Mouse (Mus musculus) heart, embryonic 14.5 days (tissue): ENCODE results near the gene Wbp2. TPM values are rescaled to one million over a fixed set of nuclear protein-coding genes. Genes with fewer than 3 reads are reported as not detected.

Source experiments
- ATAC-seq: fragments of 200-750 bp; cut with Nextera tagmentation; 2 replicates; pipeline ENCODE4 v1.8.0; 2017; ENCODE audit warnings: low read depth, moderate TSS enrichment; ENCODE audit not compliant: insufficient number of reproducible peaks, insufficient read depth, low FRiP score
- H3K27ac ChIP-seq, 2 experiments: fragments of 200-500 bp in 1 of 2; fragments of 300-500 bp in 1 of 2; sonication (generic) in 1 of 2; replicated peaks in 1 of 2; 2 replicates each; pipeline ENCODE4 v1.5.1; 2012 to 2014; ENCODE audit warnings: low read depth in 2 of 2, low read length in 2 of 2, control low read depth in 1 of 2, mild to moderate bottlenecking in 1 of 2, mixed read lengths in 1 of 2; ENCODE audit not compliant: control insufficient read depth in 1 of 2, insufficient read depth in 1 of 2
- H3K27me3 ChIP-seq: fragments of 300-500 bp; sonication (generic); 2 replicates; pipeline ENCODE4 v1.6.1; 2014; ENCODE audit warnings: mild to moderate bottlenecking, low read length, control low read depth; ENCODE audit not compliant: control insufficient read depth, insufficient read depth
- H3K36me3 ChIP-seq: fragments of 300-500 bp; sonication (generic); 2 replicates; pipeline ENCODE4 v1.6.1; 2014; ENCODE audit warnings: mild to moderate bottlenecking, control low read depth, low read length, mixed read lengths; ENCODE audit not compliant: control insufficient read depth, insufficient read depth
- H3K4me1 ChIP-seq, 2 experiments: fragments of 200-500 bp in 1 of 2; fragments of 300-500 bp in 1 of 2; sonication (generic) in 1 of 2; 2 replicates each; pipeline ENCODE4 v1.6.1; 2012 to 2014; ENCODE audit warnings: low read length in 2 of 2, control low read depth in 1 of 2, mixed read lengths in 1 of 2; ENCODE audit not compliant: control insufficient read depth in 2 of 2, insufficient read depth in 2 of 2
- H3K4me2 ChIP-seq: fragments of 300-500 bp; sonication (generic); 2 replicates; pipeline ENCODE4 v1.6.1; 2014; ENCODE audit warnings: mild to moderate bottlenecking, low read length
- H3K4me3 ChIP-seq, 2 experiments: fragments of 200-500 bp in 1 of 2; fragments of 300-500 bp in 1 of 2; sonication (generic) in 1 of 2; 2 replicates each; pipeline ENCODE4 v1.5.1; 2012 to 2014; ENCODE audit warnings: low read length in 2 of 2, mild to moderate bottlenecking in 2 of 2, control low read depth in 1 of 2, low read depth in 1 of 2, moderate library complexity in 1 of 2; ENCODE audit not compliant: control insufficient read depth in 1 of 2, insufficient read depth in 1 of 2
- H3K9ac ChIP-seq: fragments of 300-500 bp; sonication (generic); 2 replicates; pipeline ENCODE4 v1.6.1; 2014; ENCODE audit warnings: mild to moderate bottlenecking, low read length
- H3K9me3 ChIP-seq: fragments of 300-500 bp; sonication (generic); 2 replicates; pipeline ENCODE4 v1.6.1; 2016; ENCODE audit warnings: low read length, control low read depth; ENCODE audit not compliant: control insufficient read depth
- WGBS: fragments of 180-500 bp; shearing (Covaris S2); extraction: QIAGEN DNeasy Blood & Tissue Kit; methylation state at CpG from one replicate; pipeline ENCODE4 v1.1.7; 2014; 5-methylcytosine and 5-hydroxymethylcytosine counted together
- polyA plus RNA-seq: library from polyadenylated mRNA; unstranded; fragments of >200 nt; fragmentation: Nextera tagmentation; extraction: Ambion mirVana; gene quantifications from 2 replicates; pipeline ENCODE4 v1.2.1, GENCODE M21; 2014

The Wbp2 gene
- polyA plus RNA-seq, 1 experiment from 2014 or later: 139 TPM

DNA sequence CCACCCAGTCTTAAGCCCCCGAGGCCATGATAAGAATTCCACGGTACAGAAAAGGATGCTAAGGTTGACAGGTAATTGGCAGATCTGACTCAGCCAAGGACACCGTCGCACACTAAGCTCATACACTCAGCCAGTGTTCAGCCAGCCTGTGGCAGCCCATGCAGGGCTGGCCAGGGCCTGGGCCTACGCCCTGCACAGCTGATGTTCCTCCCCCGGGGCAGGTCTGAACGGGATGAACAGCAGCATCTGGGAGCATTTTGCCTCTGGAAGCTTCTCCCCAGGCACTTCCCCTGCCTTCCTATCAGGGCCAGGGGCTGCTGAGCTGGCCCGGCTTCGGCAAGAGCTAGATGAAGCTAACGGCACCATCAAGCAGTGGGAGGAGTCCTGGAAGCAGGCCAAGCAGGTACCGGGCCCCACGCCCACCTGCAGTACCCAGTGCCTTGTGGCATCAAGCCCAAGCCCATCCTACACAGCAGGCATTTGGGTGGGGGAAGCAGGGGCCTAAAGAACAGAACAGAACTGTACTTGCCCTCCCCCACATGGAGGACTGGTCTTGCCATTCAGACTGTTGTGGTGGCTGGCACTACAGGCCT, 28.7 kb downstream of the Wbp2 start:
- Histone ChIP-seq H3K4me1 (peaks cover 13 to 16% of the 10 kb centered on the region in 2 experiments), H3K36me3 (peaks cover 95% of the 10 kb centered on the region)

DNA sequence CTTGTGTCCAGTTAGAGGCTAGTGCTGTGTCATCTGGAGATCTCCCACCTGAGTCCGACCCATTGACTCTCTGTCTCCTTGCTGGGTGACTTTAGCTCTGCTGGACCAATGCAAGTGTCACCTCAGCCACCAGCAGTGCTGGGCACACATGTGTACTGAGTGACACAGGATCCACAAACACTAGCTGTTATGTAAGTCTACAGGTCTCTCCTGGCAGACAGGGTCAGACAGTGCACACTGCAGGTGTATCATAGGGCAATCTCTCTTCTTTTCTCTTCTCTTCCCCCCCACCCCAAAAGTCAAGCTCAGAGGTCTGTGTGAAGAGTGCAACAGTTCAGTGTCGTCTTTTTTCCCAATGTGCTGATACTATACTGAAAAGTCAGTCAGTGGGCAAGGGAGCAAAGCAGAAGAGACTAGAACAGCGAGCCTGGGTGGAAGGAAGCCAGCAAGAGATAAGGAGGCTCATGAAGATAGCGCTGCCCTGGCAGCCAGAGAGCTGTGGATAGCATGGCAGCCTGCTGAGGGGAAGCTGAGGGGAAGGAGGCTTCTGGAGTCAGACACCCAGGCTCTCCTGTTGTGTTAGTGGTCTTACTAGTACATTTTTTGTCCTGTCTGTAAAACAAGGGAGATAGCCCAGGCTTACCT, 29.4 kb downstream of the Wbp2 start:
- Histone ChIP-seq H3K27me3 (no peaks in the 10 kb centered on the region), H3K27ac (peak overlapping the region; percentile 4 to 33; a peak in 2 of 4 replicates), H3K4me3 (no peak overlapping the region), H3K36me3 (peaks cover 100% of the 10 kb centered on the region), H3K9me3 (no peaks in the 10 kb centered on the region), H3K4me1 (peaks cover 13 to 16% of the 10 kb centered on the region in 2 experiments), H3K9ac (no peak overlapping the region), H3K4me2 (no peak overlapping the region)
- ATAC-seq: no peak
- WGBS: 25% methylated on average over 4 of the region's 4 CpGs

More for the DNA sequence above, 28.7 kb downstream of the Wbp2 start:
- no peak overlapping the region for H3K9ac ChIP-seq
- no peak for ATAC-seq
- H3K9me3 ChIP-seq: no peaks in the 10 kb centered on the region
- H3K4me3 ChIP-seq: no peak overlapping the region
- no peak overlapping the region for H3K27ac ChIP-seq
- H3K27me3 ChIP-seq: no peaks in the 10 kb centered on the region
- 70% methylated on average over 12 of the region's 12 CpGs for WGBS
- H3K4me2 ChIP-seq: no peak overlapping the region

DNA sequence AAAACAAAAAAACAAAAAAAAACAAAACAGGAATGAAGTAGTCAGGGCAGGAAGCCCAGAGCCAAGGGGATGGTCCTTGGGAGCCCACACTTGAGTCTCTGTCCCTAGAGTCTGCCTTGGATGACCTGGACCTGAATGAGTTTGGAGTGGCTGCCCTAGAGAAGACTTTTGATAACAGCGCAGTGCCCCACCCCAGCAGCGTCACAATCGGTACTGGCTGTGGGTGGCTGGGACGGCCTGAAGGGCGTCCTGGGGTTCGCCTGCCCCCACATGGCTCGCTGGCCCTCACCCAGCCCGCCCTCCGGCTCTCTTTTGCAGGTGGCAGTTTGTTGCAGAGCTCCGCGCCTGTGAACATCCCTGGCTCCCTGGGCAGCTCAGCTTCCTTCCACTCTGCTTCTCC, 30.9 kb downstream of the Wbp2 start:
- Histone ChIP-seq H3K4me2 (no peak overlapping the region), H3K27me3 (no peaks in the 10 kb centered on the region), H3K9me3 (no peaks in the 10 kb centered on the region), H3K36me3 (peaks cover 100% of the 10 kb centered on the region), H3K4me1 (peaks cover 13 to 16% of the 10 kb centered on the region in 2 experiments), H3K4me3 (no peak overlapping the region), H3K27ac (no peak overlapping the region), H3K9ac (no peak overlapping the region)
- no peak for ATAC-seq
- 84% methylated on average over 11 of the region's 11 CpGs for WGBS

DNA sequence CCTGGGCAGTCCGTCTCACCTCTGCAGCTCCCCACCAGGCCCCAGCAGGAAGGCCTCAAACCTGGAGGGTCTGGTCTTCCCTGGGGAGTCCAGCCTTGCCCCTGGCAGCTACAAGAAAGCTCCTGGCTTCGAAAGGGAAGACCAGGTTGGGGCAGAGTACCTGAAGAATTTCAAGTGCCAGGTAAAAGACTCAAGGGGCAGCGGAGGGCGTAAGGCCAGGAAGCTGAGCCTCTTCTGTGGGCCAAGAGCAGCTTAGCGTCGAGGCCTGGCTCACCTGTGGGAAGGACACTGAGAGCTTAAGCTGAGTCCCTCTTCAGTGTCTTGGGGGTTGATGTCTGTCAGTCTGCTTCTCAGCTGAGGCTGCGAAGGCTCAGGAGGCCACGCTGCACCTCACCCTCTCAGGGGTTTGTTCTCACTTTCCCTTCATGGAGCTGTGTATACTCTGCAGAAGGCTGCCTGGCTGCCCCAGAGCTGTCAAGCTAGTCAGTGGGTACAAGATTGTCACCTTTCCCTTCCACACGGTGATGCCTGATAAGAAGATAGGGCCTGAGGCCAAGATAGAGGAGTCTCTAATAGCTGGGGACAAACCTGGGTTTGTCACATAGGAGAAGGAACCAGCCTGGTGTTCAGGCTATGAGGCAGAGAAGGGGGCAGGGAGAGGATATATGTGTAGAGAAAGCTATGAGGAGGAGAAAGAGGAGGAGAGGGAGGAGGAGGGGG, 33.1 kb downstream of the Wbp2 start:
- H3K36me3 ChIP-seq: peaks cover 100% of the 10 kb centered on the region
- H3K9ac ChIP-seq: no peak overlapping the region
- H3K4me1 ChIP-seq: peaks cover 13 to 16% of the 10 kb centered on the region in 2 experiments
- H3K4me3 ChIP-seq: no peak overlapping the region
- no peaks in the 10 kb centered on the region for H3K27me3 ChIP-seq
- H3K27ac ChIP-seq: no peak overlapping the region
- no peaks in the 10 kb centered on the region for H3K9me3 ChIP-seq
- H3K4me2 ChIP-seq: no peak overlapping the region
- no peak for ATAC-seq
- WGBS: 79% methylated on average over 9 of the region's 9 CpGs

DNA sequence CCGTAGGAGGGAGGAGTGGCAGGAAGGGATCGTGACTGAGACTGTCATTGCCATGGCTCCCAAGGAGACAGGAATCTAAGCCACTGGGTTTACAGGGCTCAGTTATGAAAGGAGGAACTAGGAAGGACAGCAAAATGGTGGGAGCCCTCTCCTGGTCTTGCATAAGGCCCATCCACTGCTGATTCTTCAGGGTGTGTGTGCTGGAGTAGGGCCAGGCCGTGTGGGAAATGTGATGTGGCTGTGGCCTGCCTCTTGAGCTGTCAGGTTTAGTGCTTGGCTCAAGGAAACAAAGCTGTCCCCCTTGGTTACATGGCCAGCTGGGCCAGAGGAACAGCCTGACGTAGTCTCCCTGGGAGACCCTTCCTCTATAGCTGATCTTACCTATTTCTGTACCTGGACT, 36.6 kb downstream of the Wbp2 start:
- Histone ChIP-seq H3K4me2 (no peak overlapping the region), H3K9me3 (no peaks in the 10 kb centered on the region), H3K4me3 (no peak overlapping the region), H3K9ac (no peak overlapping the region), H3K4me1 (no peaks in the 10 kb centered on the region), H3K27ac (no peak overlapping the region), H3K36me3 (peaks cover 96% of the 10 kb centered on the region), H3K27me3 (no peaks in the 10 kb centered on the region)
- 85% methylated on average over 4 of the region's 4 CpGs for WGBS
- no peak for ATAC-seq

DNA sequence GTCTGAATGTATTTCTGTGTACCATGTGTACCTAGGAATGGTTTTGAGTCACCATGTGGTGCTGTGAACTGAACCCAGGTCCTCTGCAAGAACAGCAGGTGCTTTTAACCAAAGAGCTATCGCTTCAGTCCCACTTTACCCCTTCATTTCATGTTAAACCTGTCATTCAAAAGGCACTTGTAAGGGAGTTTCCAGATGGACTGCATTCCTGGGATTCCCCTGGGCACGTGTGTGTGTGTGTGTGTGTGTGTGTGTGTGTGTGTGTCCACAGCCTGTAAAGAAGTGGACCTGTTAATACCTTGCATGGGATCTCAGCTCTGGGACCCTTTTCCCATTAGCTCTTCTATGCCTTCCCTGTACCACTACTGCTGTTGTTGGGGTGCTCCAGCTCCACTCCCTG, 37.2 kb downstream of the Wbp2 start:
- H3K36me3 ChIP-seq: peaks cover 95% of the 10 kb centered on the region
- no peaks in the 10 kb centered on the region for H3K27me3 ChIP-seq
- ATAC-seq: no peak
- H3K27ac ChIP-seq: no peak overlapping the region
- H3K4me1 ChIP-seq: no peaks in the 10 kb centered on the region
- no peak overlapping the region for H3K9ac ChIP-seq
- WGBS: 80% methylated on average over 2 of the region's 2 CpGs
- H3K4me2 ChIP-seq: no peak overlapping the region
- no peaks in the 10 kb centered on the region for H3K9me3 ChIP-seq
- no peak overlapping the region for H3K4me3 ChIP-seq

DNA sequence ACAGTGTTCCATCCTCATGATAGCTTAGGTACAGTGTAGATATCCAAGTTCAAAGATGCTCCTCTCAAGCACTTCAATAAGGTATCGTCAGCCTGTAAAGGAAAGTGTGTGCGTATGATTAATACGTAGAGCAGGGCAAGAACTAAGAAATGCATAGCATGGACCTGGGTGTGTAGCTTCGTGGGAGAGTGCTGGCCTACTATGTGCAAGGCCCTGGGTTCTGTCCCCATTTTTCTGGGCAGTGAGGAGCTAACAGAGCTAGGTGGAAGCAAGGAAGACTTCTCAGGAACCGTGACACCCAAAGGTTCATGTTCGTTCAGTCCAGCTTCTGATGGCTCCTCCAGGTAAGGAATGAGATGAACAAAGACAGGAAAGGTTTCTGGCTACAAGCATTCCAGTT, 41.6 kb downstream of the Wbp2 start:
- Histone ChIP-seq H3K27me3 (no peaks in the 10 kb centered on the region), H3K27ac (no peak overlapping the region), H3K4me2 (no peak overlapping the region), H3K36me3 (peaks cover 68% of the 10 kb centered on the region), H3K9me3 (no peaks in the 10 kb centered on the region), H3K9ac (no peak overlapping the region), H3K4me1 (no peaks in the 10 kb centered on the region), H3K4me3 (no peak overlapping the region)
- no peak for ATAC-seq
- 94% methylated on average over 6 of the region's 6 CpGs for WGBS
